Mouse (Mus musculus): Measurements from ENCODE around the gene Gm34302. TPM values are rescaled to one million over a fixed set of nuclear protein-coding genes. Genes with fewer than 3 reads are reported as not detected.

Gene Gm34302
- polyA plus RNA-seq, 1 experiment from 2014 or later, result not detected

DNA sequence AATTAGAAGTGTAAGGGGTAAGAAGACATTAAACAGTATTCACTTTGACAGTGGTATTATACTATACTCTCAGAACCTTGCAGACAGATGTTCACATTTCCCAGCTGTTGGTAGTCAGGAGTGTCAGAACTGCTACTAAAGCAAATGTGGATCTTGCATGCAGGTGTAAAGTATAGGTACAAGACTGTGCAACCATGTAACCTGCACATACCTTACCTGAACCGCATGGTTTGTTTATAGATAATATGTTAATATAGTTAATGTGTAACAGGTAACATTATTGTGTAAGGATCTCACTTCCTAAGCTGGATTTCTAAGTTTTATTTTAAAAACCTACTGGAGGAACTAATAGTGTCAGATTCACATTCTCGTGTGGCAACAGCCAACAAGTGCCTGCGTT is 44.8 kb downstream of the Gm34302 start:
- H3K27ac ChIP-seq, result no peak overlapping the region
- no peak overlapping the region for H3K4me2 ChIP-seq (replicated peaks)
- H3K4me1 ChIP-seq, result no peaks in the 10 kb centered on the region
- no peaks in the 10 kb centered on the region for H3K36me3 ChIP-seq
- H3K9ac ChIP-seq, result no peak overlapping the region
- no peaks in the 10 kb centered on the region for H3K27me3 ChIP-seq
- ATAC-seq (ENCODE audit: insufficient number of reproducible peaks, insufficient read depth, low FRiP score, low TSS enrichment), result no peak
- 86% methylated on average over 3 of the region's 3 CpGs for WGBS
- no peaks in the 10 kb centered on the region for H3K9me3 ChIP-seq
- no peak overlapping the region for H3K4me3 ChIP-seq

Other genes with a start within 250 kb of the Gm34302 start
- gene Mme, start 242.3 kb downstream of the Gm34302 start, polyA plus RNA-seq (2016; fragmentation: Nextera tagmentation; extraction: Ambion mirVana), result 48.1 and 52.2 TPM in 2 replicates

Measured in embryonic facial prominence, embryonic 12.5 days (tissue).